Mouse (Mus musculus): Measurements from ENCODE around the gene Stat2.

The Stat2 gene

GRCm38 (mm10) chr10:128338948-128339347 lies 68.6 kb downstream of the Stat2 start:
- DNase-seq (ENCODE audit: low spot score in 2 of 2), result no peak

GRCm38 (mm10) chr10:128340257-128340656 lies 69.9 kb downstream of the Stat2 start:
- DNase-seq (ENCODE audit: low spot score in 2 of 2), result no peak

Data from spleen, postnatal 36 days (tissue).